Mouse (Mus musculus): Measurements from ENCODE around the gene Pdia6. TPM values are rescaled to one million over a fixed set of nuclear protein-coding genes. Genes with fewer than 3 reads are reported as not detected.

Gene Pdia6
- polyA plus RNA-seq, 1 experiment from 2014 or later, result 460 TPM

DNA sequence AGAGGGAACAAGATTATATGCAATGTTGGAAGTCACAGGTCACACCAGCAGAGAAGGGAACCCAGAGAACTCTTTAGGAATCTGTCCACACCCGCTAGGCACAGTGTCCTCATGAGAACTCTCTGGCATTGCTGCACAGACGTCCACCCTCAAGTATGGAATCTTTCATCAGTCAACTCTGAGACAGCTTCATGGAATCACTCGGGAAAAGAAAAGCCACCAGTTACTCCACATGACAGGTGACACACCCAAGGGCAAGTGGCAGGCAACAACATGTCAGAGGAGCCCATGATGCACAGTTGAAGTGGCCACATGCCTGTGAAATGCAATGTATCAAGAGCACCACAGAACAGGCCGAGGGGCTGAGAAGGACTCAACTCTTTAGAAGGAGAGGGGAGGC, 51.6 kb downstream of the Pdia6 start:
- no peak overlapping the region for H3K27ac ChIP-seq
- no peak for ATAC-seq (ENCODE audit: low FRiP score)
- 76% methylated on average over 4 of the region's 4 CpGs for WGBS

DNA sequence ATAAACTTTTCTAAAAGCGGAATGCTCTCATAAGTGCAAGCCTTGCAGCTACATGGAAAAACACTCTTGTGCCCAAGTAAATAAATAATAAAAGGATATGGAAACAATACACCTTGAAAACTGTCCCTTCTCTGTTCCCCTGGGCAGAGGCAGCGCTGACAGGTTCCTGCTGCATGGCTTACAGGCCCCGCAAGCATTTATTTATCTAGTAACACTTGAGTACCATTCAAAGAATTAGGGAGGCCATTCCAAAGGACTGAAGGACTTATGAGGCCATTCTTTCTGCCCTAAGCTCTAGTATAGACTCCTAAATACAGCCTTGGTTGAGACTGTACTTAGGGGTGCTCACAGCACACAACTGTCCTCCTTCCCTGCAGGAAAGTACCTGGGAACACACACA, 52.1 kb downstream of the Pdia6 start:
- peaks cover 11% of the 10 kb centered on the region for H3K27me3 ChIP-seq
- no peak overlapping the region for H3K4me3 ChIP-seq (replicated peaks)
- H3K36me3 ChIP-seq (replicated peaks), result no peaks in the 10 kb centered on the region
- ATAC-seq (ENCODE audit: low FRiP score), result no peak
- H3K9ac ChIP-seq, result no peak overlapping the region
- 83% methylated on average over 3 of the region's 3 CpGs for WGBS
- H3K4me1 ChIP-seq, result no peaks in the 10 kb centered on the region
- no peak overlapping the region for H3K27ac ChIP-seq
- no peak overlapping the region for H3K4me2 ChIP-seq
- no peaks in the 10 kb centered on the region for H3K9me3 ChIP-seq

More for the DNA sequence above, 51.6 kb downstream of the Pdia6 start:
- H3K4me1 ChIP-seq, result no peaks in the 10 kb centered on the region
- no peaks in the 10 kb centered on the region for H3K36me3 ChIP-seq (replicated peaks)
- H3K9ac ChIP-seq, result no peak overlapping the region
- no peak overlapping the region for H3K4me3 ChIP-seq (replicated peaks)
- peaks cover 6% of the 10 kb centered on the region for H3K27me3 ChIP-seq
- no peaks in the 10 kb centered on the region for H3K9me3 ChIP-seq
- no peak overlapping the region for H3K4me2 ChIP-seq

DNA sequence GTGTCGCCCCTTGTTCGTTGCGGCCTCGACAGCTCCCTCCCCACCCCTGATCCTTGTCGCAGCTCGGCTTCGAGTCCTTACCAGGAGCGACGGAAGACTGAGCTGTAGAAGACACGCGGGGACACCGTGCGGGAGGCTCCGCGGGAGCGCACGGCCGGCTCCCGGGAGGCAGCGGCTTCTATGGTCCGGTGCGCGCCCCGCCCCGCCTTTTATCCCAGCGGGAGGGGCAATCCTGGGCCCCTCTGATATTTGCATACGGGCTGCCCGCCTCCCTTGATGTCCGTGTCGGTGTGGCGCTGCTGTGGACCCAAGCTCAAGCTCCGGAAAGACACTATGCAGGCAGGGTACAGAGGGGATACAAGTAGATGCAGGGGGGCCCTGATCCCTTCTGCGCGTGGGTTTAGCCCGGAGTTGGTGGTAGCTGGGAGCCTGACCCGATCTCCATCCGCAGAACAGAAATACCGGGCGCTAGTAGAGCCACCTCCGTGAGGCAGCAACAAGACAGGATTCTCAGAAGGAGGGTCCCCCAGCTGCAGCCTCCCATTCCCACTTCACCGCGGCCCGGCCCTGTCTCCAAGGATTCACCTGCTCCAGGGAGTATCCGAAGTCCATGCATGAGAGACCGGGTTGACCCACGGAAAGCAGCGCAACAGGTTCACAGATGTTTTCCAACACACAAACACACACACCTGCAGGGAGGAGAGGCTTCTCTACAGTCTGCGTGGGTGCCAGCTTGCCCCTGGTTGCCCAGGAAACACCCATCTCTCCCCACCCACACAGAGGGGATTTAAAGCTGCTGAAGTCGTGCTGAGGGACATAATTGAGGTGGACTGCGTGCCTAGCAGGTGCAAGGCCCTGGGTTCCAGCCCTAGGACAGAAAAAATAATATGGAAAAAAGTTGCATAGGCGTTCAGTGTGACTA, 58.5 kb downstream of the Pdia6 start:
- no peaks in the 10 kb centered on the region for H3K9me3 ChIP-seq
- peaks cover 41% of the 10 kb centered on the region for H3K27me3 ChIP-seq
- 4% methylated on average over 51 of the region's 51 CpGs for WGBS
- peaks cover 14% of the 10 kb centered on the region for H3K4me1 ChIP-seq
- H3K9ac ChIP-seq, result peak overlapping the region; percentile 45
- H3K4me2 ChIP-seq, result peak overlapping the region; percentile 85
- peak overlapping the region; percentile 48 for H3K4me3 ChIP-seq (replicated peaks)
- ATAC-seq (ENCODE audit: low FRiP score), result 0 out of 2 replicates have a peak, but pooled peaks have one; percentile 49
- no peak overlapping the region for H3K27ac ChIP-seq
- no peaks in the 10 kb centered on the region for H3K36me3 ChIP-seq (replicated peaks)

DNA sequence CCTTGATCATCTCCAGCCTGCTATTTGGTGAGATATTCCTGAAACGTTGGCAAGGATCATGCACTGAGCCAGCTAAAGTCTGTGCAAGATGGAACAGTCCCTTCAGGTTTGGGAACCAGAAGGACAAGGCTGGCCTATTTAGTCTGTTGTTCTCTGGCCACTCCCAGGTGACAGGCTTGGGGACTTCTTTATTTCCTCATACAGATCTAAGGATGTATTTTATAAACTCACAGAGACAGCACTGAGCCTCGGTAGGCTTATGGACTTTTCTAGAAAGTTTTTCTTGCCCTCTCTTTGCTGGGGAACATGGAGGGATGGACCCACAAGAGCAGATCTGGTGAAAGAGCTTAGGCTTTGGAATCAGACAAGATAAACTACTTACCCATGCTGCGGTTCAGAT, 62.9 kb downstream of the Pdia6 start, which contains the start of gene Atp6v1c2:
Gene Atp6v1c2, minus strand, starts transcription at position 101 of the 400 bp plus-strand sequence.
- Histone ChIP-seq H3K9ac (no peak within 1 kb of the TSS), H3K27me3 (peaks cover 22% of the 10 kb centered on the region), H3K4me2 (no peak within 1 kb of the TSS), H3K27ac (no peak within 1 kb of the TSS), H3K4me1 (peaks cover 11% of the 10 kb centered on the region), H3K36me3 (replicated peaks) (no peaks in the 10 kb centered on the region), H3K4me3 (replicated peaks) (no peak within 1 kb of the TSS), H3K9me3 (no peaks in the 10 kb centered on the region)
- 86% methylated on average over 3 of the region's 3 CpGs for WGBS
- ATAC-seq (ENCODE audit: low FRiP score), result no peak

DNA sequence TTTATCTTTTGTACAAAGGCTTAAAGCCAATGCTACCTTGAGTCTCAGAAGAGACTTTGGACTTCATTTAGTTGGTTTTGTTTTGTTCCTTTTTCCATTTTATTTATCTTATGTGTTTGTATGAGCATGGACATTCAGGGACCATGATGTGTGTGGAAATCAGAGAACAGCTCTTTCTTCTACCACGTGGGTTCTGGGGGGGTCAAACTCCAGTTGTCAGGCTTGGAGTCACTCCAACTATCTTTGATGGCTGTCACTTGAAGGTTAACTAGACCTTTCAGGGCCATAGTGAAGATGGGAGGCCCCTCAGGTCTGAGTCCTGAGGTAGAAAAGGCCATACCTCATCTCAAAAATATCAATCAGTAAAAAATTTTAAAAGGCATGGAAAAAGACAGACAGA, 67.1 kb downstream of the Pdia6 start:
- Histone ChIP-seq H3K36me3 (replicated peaks) (no peaks in the 10 kb centered on the region), H3K9me3 (no peaks in the 10 kb centered on the region), H3K9ac (no peak overlapping the region), H3K27me3 (no peaks in the 10 kb centered on the region), H3K4me2 (no peak overlapping the region), H3K4me3 (replicated peaks) (no peak overlapping the region), H3K4me1 (no peaks in the 10 kb centered on the region), H3K27ac (no peak overlapping the region)
- 53% methylated on average over 1 of the region's 1 CpGs for WGBS
- ATAC-seq (ENCODE audit: low FRiP score), result no peak

Other genes starting within 250 kb of the Pdia6 start
- 2.3 and 2.8 TPM in 2 replicates for gene Kcnf1, start 89.7 kb upstream of the Pdia6 start, polyA plus RNA-seq (2016; fragmentation: Nextera tagmentation; extraction: Ambion mirVana)
- gene Atp6v1c2, start 62.8 kb downstream of the Pdia6 start, polyA plus RNA-seq (2016; fragmentation: Nextera tagmentation; extraction: Ambion mirVana), result 0.46 and 0.47 TPM in 2 replicates
- gene Nol10, start 81.9 kb downstream of the Pdia6 start, polyA plus RNA-seq (2016; fragmentation: Nextera tagmentation; extraction: Ambion mirVana), result 30.7 and 32.4 TPM in 2 replicates